Mouse (Mus musculus) neural tube, embryonic 15.5 days (tissue): ENCODE measurements at regions not wholly inside any gene's neighbourhood (a gene's known extent, or its start where the extent isn't known, plus 50 kb on each side); places are given as distances from the start of the nearest gene placed in this dataset.

Source experiments
- ATAC-seq: fragments of 200-750 bp; cut with Nextera tagmentation; 2 replicates; pipeline ENCODE4 v1.8.0; 2017; ENCODE audit warnings: mild to moderate bottlenecking, moderate TSS enrichment, moderate library complexity; ENCODE audit not compliant: low FRiP score
- H3K27ac ChIP-seq: fragments of 300-500 bp; sonication (generic); replicated peaks from 2 replicates; pipeline ENCODE4 v1.5.1; 2015; ENCODE audit warnings: mild to moderate bottlenecking, inconsistent platforms
- H3K27me3 ChIP-seq: fragments of 300-500 bp; sonication (generic); replicated peaks from 2 replicates; pipeline ENCODE4 v1.6.1; 2015; ENCODE audit warnings: inconsistent platforms
- H3K36me3 ChIP-seq: fragments of 300-500 bp; sonication (generic); 2 replicates; pipeline ENCODE4 v1.6.1; 2015; ENCODE audit warnings: inconsistent platforms
- H3K4me1 ChIP-seq: fragments of 300-500 bp; sonication (generic); 2 replicates; pipeline ENCODE4 v1.6.1; 2015; ENCODE audit warnings: inconsistent platforms
- H3K4me2 ChIP-seq: fragments of 300-500 bp; sonication (generic); 2 replicates; pipeline ENCODE4 v1.6.1; 2015; ENCODE audit warnings: inconsistent platforms, mild to moderate bottlenecking, moderate library complexity
- H3K4me3 ChIP-seq: fragments of 300-500 bp; sonication (generic); replicated peaks from 2 replicates; pipeline ENCODE4 v1.5.1; 2015; ENCODE audit warnings: mild to moderate bottlenecking, inconsistent platforms
- H3K9ac ChIP-seq: fragments of 300-500 bp; sonication (generic); replicated peaks from 2 replicates; pipeline ENCODE4 v1.6.1; 2015; ENCODE audit warnings: mild to moderate bottlenecking, inconsistent platforms
- H3K9me3 ChIP-seq: fragments of 300-500 bp; sonication (generic); replicated peaks from 2 replicates; pipeline ENCODE4 v1.6.1; 2016; ENCODE audit warnings: inconsistent platforms
- WGBS: fragments of 180-500 bp; shearing (Covaris S2); methylation state at CpG from one replicate; pipeline ENCODE4 v1.1.7; 2015; ENCODE audit warnings: mixed read lengths; 5-methylcytosine and 5-hydroxymethylcytosine counted together

DNA sequence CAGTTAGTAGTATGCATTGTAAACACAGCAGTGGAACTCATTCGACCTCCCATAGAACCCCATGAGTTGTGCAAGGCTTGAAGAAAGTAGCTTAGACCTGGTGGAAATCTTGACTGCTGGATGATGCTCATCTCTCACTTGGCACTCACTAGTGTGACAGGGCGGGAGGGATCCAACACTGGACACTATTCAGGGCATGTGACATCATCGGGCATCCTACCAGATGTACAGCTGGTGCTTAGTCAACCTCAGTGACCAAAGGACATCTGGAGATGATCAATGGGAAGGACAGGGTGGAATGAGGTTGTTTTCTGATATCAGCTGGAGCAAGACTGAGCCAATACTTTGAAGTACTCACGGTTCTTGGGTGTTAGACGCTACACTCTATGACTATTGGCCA, 114.9 kb upstream of the Rnaseh2b start:
- H3K4me2 ChIP-seq: no peak overlapping the region
- no peaks in the 10 kb centered on the region for H3K27me3 ChIP-seq
- H3K27ac ChIP-seq: no peak overlapping the region
- no peaks in the 10 kb centered on the region for H3K9me3 ChIP-seq
- H3K9ac ChIP-seq: no peak overlapping the region
- ATAC-seq: no peak
- H3K4me3 ChIP-seq: no peak overlapping the region
- WGBS: 95% methylated on average over 5 of the region's 5 CpGs
- peaks cover 8% of the 10 kb centered on the region for H3K4me1 ChIP-seq
- no peaks in the 10 kb centered on the region for H3K36me3 ChIP-seq

DNA sequence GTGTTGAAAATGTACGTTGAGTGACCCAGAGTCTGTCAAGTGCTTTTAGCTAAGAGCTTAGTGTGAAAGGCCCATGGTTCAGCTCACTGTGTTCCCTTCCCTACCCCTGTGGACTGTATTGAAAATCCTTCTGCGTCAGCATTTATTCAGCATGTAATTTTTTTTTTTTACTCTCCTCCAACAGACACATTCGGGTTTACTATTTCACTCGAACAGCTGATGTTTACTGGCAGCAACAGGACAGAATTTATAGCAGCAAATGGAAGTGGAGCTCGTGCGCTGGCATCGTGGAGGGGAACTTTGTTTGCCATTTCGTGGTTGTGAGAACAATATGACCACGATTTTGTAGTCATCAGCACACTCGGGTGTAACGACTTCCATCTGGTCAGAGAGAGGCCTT, 105.0 kb upstream of the Rnaseh2b start:
- Histone ChIP-seq H3K4me1 (no peaks in the 10 kb centered on the region), H3K27ac (no peak overlapping the region), H3K9me3 (no peaks in the 10 kb centered on the region), H3K4me2 (no peak overlapping the region), H3K27me3 (no peaks in the 10 kb centered on the region), H3K9ac (no peak overlapping the region), H3K36me3 (no peaks in the 10 kb centered on the region), H3K4me3 (no peak overlapping the region)
- 58% methylated on average over 11 of the region's 11 CpGs for WGBS
- no peak for ATAC-seq

DNA sequence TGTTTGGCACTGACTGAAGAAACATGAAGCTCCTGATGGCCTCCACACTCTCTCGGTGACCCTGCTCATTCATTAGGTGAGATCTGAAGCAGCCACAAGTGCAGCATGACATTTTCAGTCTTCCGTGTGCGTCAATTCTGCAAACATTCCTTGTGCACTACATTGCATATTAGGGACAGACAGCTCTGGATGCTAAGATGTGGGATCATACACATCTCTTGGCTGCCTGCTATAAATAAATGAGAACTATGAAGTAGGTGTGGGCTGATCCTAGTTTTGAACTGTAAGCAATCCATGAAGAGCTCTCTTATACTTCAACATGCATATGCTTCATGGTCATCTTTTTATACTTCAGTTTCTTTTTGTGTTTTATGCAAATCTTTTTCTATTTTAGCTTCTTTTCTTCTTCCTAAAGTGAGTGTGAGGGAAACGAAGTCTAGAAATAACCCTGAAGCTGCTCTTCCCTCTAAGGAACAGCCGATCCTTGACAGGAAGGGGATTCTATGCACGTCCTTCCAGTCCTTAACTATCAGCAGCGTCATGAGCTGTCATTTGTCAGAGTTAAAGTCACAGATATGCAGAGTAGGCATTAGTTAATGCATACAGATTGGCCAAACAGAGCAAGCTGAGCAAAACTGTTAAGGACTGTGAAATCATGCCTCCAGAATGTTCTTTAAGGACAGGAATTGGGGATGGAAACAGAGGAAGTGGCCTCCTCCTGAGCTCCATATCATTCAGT, 104.1 kb upstream of the Rnaseh2b start:
- Histone ChIP-seq H3K4me3 (no peak overlapping the region), H3K9me3 (no peaks in the 10 kb centered on the region), H3K27ac (no peak overlapping the region), H3K9ac (no peak overlapping the region), H3K4me1 (peaks cover 2% of the 10 kb centered on the region; the same call in 1 of the 2 replicates), H3K36me3 (no peaks in the 10 kb centered on the region), H3K27me3 (no peaks in the 10 kb centered on the region), H3K4me2 (no peak overlapping the region)
- no peak for ATAC-seq
- 76% methylated on average over 7 of the region's 7 CpGs for WGBS

DNA sequence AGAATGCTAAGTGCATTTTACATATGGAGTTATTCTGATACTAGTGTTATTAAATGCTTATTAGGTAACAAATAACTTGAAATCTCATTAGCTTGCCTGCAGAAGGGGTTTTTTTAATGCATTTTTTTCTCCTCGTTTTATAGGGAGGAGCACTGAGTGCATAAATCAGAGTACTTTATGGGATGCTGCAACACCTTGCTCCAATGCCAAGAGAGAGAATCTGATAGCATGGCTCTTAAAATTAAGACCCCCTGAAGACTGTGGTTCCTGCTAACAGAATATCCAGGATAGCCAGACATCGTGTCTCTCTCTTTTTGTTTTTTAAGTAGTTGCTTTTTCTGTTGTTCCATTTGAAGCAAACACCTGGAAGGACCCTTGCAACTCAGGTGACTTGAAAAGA, 100.8 kb upstream of the Rnaseh2b start:
- no peak for ATAC-seq

GRCm38 (mm10) chr14:62192814-62193213, 99.6 kb upstream of the Rnaseh2b start:
- no peak overlapping the region for H3K4me2 ChIP-seq
- H3K27ac ChIP-seq: no peak overlapping the region
- H3K9ac ChIP-seq: no peak overlapping the region
- no peaks in the 10 kb centered on the region for H3K27me3 ChIP-seq
- 31% methylated on average over 8 of the region's 8 CpGs for WGBS
- ATAC-seq: no peak
- no peaks in the 10 kb centered on the region for H3K9me3 ChIP-seq
- no peaks in the 10 kb centered on the region for H3K36me3 ChIP-seq
- no peak overlapping the region for H3K4me3 ChIP-seq
- H3K4me1 ChIP-seq: peaks cover 4% of the 10 kb centered on the region; the same call in 1 of the 2 replicates

More for the DNA sequence above, 100.8 kb upstream of the Rnaseh2b start:
- Histone ChIP-seq H3K4me1 (peaks cover 4% of the 10 kb centered on the region; the same call in 1 of the 2 replicates), H3K27ac (no peak overlapping the region), H3K4me3 (no peak overlapping the region), H3K36me3 (no peaks in the 10 kb centered on the region), H3K9ac (no peak overlapping the region), H3K27me3 (no peaks in the 10 kb centered on the region), H3K4me2 (no peak overlapping the region), H3K9me3 (no peaks in the 10 kb centered on the region)
- WGBS: 62% methylated on average over 2 of the region's 2 CpGs

GRCm38 (mm10) chr14:62193371-62193770, 99.0 kb upstream of the Rnaseh2b start:
- Histone ChIP-seq H3K9me3 (no peaks in the 10 kb centered on the region), H3K4me2 (no peak overlapping the region), H3K36me3 (no peaks in the 10 kb centered on the region), H3K4me3 (no peak overlapping the region), H3K4me1 (peaks cover 4% of the 10 kb centered on the region; the same call in 1 of the 2 replicates), H3K9ac (no peak overlapping the region), H3K27ac (no peak overlapping the region), H3K27me3 (no peaks in the 10 kb centered on the region)
- WGBS: 47% methylated on average over 4 of the region's 4 CpGs
- no peak for ATAC-seq

DNA sequence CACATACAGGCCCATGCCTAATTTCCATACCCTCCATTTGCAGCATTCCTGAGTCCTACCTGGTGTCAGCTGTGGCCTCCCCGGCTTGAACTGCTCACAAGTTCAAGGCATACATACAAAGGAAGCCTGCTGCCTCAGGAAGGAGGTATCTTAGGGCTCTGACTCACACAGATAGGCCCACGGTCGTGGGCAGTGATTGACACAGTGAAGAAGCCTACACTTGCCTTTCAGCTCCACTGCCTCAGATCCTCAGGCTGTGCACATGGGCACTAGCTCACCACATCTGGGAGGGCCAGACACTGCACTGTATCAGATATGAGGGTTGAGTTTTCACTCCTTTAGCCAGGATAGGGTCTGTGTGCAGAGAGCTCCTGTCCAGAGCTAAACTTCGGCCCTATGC, 95.6 kb upstream of the Rnaseh2b start:
- no peak overlapping the region for H3K4me3 ChIP-seq
- H3K4me1 ChIP-seq: peaks cover 4% of the 10 kb centered on the region; the same call in 1 of the 2 replicates
- WGBS: 78% methylated on average over 4 of the region's 4 CpGs
- no peak for ATAC-seq
- H3K27me3 ChIP-seq: no peaks in the 10 kb centered on the region
- H3K36me3 ChIP-seq: no peaks in the 10 kb centered on the region
- no peaks in the 10 kb centered on the region for H3K9me3 ChIP-seq
- no peak overlapping the region for H3K9ac ChIP-seq
- no peak overlapping the region for H3K27ac ChIP-seq
- no peak overlapping the region for H3K4me2 ChIP-seq

- Histone ChIP-seq H3K27me3 (no peaks in the 10 kb centered on the region), H3K4me3 (no peak overlapping the region), H3K36me3 (no peaks in the 10 kb centered on the region), H3K4me1 (no peaks in the 10 kb centered on the region), H3K9ac (no peak overlapping the region), H3K9me3 (no peaks in the 10 kb centered on the region), H3K27ac (no peak overlapping the region), H3K4me2 (no peak overlapping the region)
- WGBS: 73% methylated on average over 6 of the region's 6 CpGs
- no peak for ATAC-seq
Observed at GRCm38 (mm10) chr14:62198476-62199190, 93.8 kb upstream of the Rnaseh2b start.

- no peaks in the 10 kb centered on the region for H3K27me3 ChIP-seq
- H3K4me3 ChIP-seq: no peak overlapping the region
- H3K9ac ChIP-seq: no peak overlapping the region
- H3K4me2 ChIP-seq: no peak overlapping the region
- no peak overlapping the region for H3K27ac ChIP-seq
- no peaks in the 10 kb centered on the region for H3K36me3 ChIP-seq
- no peaks in the 10 kb centered on the region for H3K9me3 ChIP-seq
- H3K4me1 ChIP-seq: no peaks in the 10 kb centered on the region
- ATAC-seq: no peak
- WGBS: 66% methylated on average over 1 of the region's 1 CpGs
Observed at GRCm38 (mm10) chr14:62215071-62215470, 77.3 kb upstream of the Rnaseh2b start.

GRCm38 (mm10) chr14:62216995-62217394, 75.4 kb upstream of the Rnaseh2b start:
- H3K27me3 ChIP-seq: no peaks in the 10 kb centered on the region
- 88% methylated on average over 1 of the region's 1 CpGs for WGBS
- no peak overlapping the region for H3K4me3 ChIP-seq
- no peak overlapping the region for H3K27ac ChIP-seq
- no peak overlapping the region for H3K4me2 ChIP-seq
- H3K9ac ChIP-seq: no peak overlapping the region
- no peak for ATAC-seq
- H3K4me1 ChIP-seq: no peaks in the 10 kb centered on the region
- H3K36me3 ChIP-seq: no peaks in the 10 kb centered on the region
- no peaks in the 10 kb centered on the region for H3K9me3 ChIP-seq

- Histone ChIP-seq H3K4me2 (no peak overlapping the region), H3K36me3 (no peaks in the 10 kb centered on the region), H3K4me1 (no peaks in the 10 kb centered on the region), H3K4me3 (no peak overlapping the region), H3K9me3 (no peaks in the 10 kb centered on the region), H3K9ac (no peak overlapping the region), H3K27ac (no peak overlapping the region), H3K27me3 (no peaks in the 10 kb centered on the region)
- no peak for ATAC-seq
- 70% methylated on average over 2 of the region's 2 CpGs for WGBS
Observed at GRCm38 (mm10) chr14:62217971-62218370, 74.4 kb upstream of the Rnaseh2b start.

DNA sequence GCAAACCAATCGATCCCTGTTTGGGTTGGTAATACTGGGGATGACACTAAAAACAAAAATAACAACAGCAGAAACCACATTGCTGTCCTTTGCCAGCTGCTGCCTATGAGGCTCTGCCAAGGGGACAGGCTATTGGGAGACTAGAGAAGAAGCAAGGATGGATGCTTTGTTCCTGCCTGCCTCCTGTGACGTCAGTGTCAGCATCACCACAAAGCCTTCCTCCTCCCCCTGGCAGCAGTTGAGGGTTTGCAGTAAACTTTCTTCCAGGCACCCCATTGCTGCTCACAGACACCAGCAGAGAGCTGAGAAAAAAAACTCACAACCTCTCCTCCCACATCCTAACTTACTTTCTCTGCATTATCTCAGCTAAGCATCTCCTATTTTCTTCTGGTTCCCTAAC, 73.7 kb upstream of the Rnaseh2b start:
- 47% methylated on average over 2 of the region's 2 CpGs for WGBS
- ATAC-seq: no peak
- no peaks in the 10 kb centered on the region for H3K27me3 ChIP-seq
- H3K9ac ChIP-seq: no peak overlapping the region
- H3K27ac ChIP-seq: no peak overlapping the region
- H3K9me3 ChIP-seq: no peaks in the 10 kb centered on the region
- no peaks in the 10 kb centered on the region for H3K4me1 ChIP-seq
- H3K4me3 ChIP-seq: no peak overlapping the region
- no peaks in the 10 kb centered on the region for H3K36me3 ChIP-seq
- H3K4me2 ChIP-seq: no peak overlapping the region
